Mouse (Mus musculus) megakaryocyte, embryonic 14.5 days (primary cell): ENCODE measurements around the gene Cutal.

Experiments
- FLI1 ChIP-seq: IDR thresholded peaks from 2 replicates; pipeline ENCODE4 v1.6.1; 2012; ENCODE audit warnings: low read length, inconsistent platforms, mixed read lengths
- GATA1 ChIP-seq: IDR thresholded peaks from 3 replicates; pipeline ENCODE4 v1.6.1; 2012; ENCODE audit warnings: mixed read lengths, low read length, inconsistent platforms, borderline replicate concordance

GRCm38 (mm10) chr2:34825827-34826459 lies 48.3 kb upstream of the Cutal start, which contains the start of gene Fbxw2:
- TF ChIP-seq FLI1 (peak; percentile 71; the same call in 1 of the 2 replicates), GATA1 (no peak)
